Mouse (Mus musculus) forebrain, embryonic 10.5 days (tissue): ENCODE measurements around the gene Sh3bp5. TPM values are rescaled to one million over a fixed set of nuclear protein-coding genes. Genes with fewer than 3 reads are reported as not detected.

Experiments used
- DNase-seq: peaks from one replicate; pipeline ENCODE4 v3.0.0-alpha.2; 2017; ENCODE audit warnings: low spot score; ENCODE audit errors: extremely low spot score
- H3K27ac ChIP-seq: fragments of 300-500 bp; sonication (generic); 2 replicates; pipeline ENCODE4 v1.5.1; 2016; ENCODE audit warnings: mild to moderate bottlenecking
- H3K27me3 ChIP-seq: fragments of 300-500 bp; sonication (generic); 2 replicates; pipeline ENCODE4 v1.6.1; 2016; ENCODE audit warnings: mild to moderate bottlenecking; ENCODE audit not compliant: poor library complexity, severe bottlenecking
- H3K36me3 ChIP-seq: fragments of 300-500 bp; sonication (generic); replicated peaks from 2 replicates; pipeline ENCODE4 v1.6.1; 2016; ENCODE audit warnings: mild to moderate bottlenecking, moderate library complexity
- H3K4me1 ChIP-seq: fragments of 300-500 bp; sonication (generic); 2 replicates; pipeline ENCODE4 v1.6.1; 2016
- H3K4me3 ChIP-seq: fragments of 300-500 bp; sonication (generic); 2 replicates; pipeline ENCODE4 v1.5.1; 2016; ENCODE audit warnings: mild to moderate bottlenecking, moderate library complexity
- H3K9me3 ChIP-seq: fragments of 300-500 bp; sonication (generic); 2 replicates; pipeline ENCODE4 v1.6.1; 2016; ENCODE audit warnings: mild to moderate bottlenecking, moderate library complexity
- whole genome bisulfite sequencing: fragments of 180-500 bp; shearing (Covaris S2); methylation state at CpG from one replicate; pipeline ENCODE4 v1.1.7; 2016; 5-methylcytosine and 5-hydroxymethylcytosine counted together
- polyA plus RNA-seq: library from polyadenylated mRNA; unstranded; fragments of >200 nt; fragmentation: Nextera tagmentation; extraction: Ambion mirVana; gene quantifications from 2 replicates; pipeline ENCODE4 v1.2.1, GENCODE M21; 2016

Gene Sh3bp5
- polyA plus RNA-seq, 1 experiment from 2014 or later, result 17.6 TPM

- 0 out of 2 replicates have a peak, but pooled peaks cover 4% of the 10 kb centered on the region for H3K36me3 ChIP-seq
- H3K27ac ChIP-seq, result no peak overlapping the region
- H3K4me3 ChIP-seq, result no peak overlapping the region
- no peaks in the 10 kb centered on the region for H3K9me3 ChIP-seq
- DNase-seq, result no peak
- WGBS, result 83% methylated on average over 9 of the region's 9 CpGs
- H3K27me3 ChIP-seq, result no peaks in the 10 kb centered on the region
- peaks cover 36% of the 10 kb centered on the region for H3K4me1 ChIP-seq
These were observed 32.3 kb downstream of the Sh3bp5 start for GRCm38 (mm10) chr14:31403556-31403955.

- H3K9me3 ChIP-seq, result no peaks in the 10 kb centered on the region
- no peak overlapping the region for H3K27ac ChIP-seq
- 0 out of 2 replicates have a peak, but pooled peaks cover 4% of the 10 kb centered on the region for H3K36me3 ChIP-seq
- peaks cover 28% of the 10 kb centered on the region for H3K4me1 ChIP-seq
- 86% methylated on average over 5 of the region's 5 CpGs for WGBS
- no peaks in the 10 kb centered on the region for H3K27me3 ChIP-seq
- no peak for DNase-seq
- H3K4me3 ChIP-seq, result no peak overlapping the region
These were observed 33.2 kb downstream of the Sh3bp5 start for GRCm38 (mm10) chr14:31402693-31403092.

- Histone ChIP-seq H3K36me3 (0 out of 2 replicates have a peak, but pooled peaks cover 4% of the 10 kb centered on the region), H3K27me3 (no peaks in the 10 kb centered on the region), H3K9me3 (no peaks in the 10 kb centered on the region), H3K4me3 (no peak overlapping the region), H3K4me1 (peaks cover 21% of the 10 kb centered on the region; the same call in 1 of the 2 replicates), H3K27ac (no peak overlapping the region)
- no peak for DNase-seq
- WGBS, result 81% methylated on average over 6 of the region's 6 CpGs
These were observed 33.9 kb downstream of the Sh3bp5 start for GRCm38 (mm10) chr14:31401918-31402427.

- peaks cover 16% of the 10 kb centered on the region; the same call in 1 of the 2 replicates for H3K4me1 ChIP-seq
- no peak overlapping the region for H3K4me3 ChIP-seq
- no peaks in the 10 kb centered on the region for H3K36me3 ChIP-seq
- DNase-seq, result no peak
- 91% methylated on average over 11 of the region's 11 CpGs for WGBS
- no peaks in the 10 kb centered on the region for H3K27me3 ChIP-seq
- 0 out of 2 replicates have a peak overlapping the region, but pooled peaks have one; percentile 30 for H3K27ac ChIP-seq
- no peaks in the 10 kb centered on the region for H3K9me3 ChIP-seq
These were observed 35.0 kb downstream of the Sh3bp5 start for GRCm38 (mm10) chr14:31400896-31401295.

GRCm38 (mm10) chr14:31400246-31400645 lies 35.6 kb downstream of the Sh3bp5 start:
- no peak for DNase-seq
- WGBS, result 89% methylated on average over 7 of the region's 7 CpGs
- Histone ChIP-seq H3K4me1 (peaks cover 16% of the 10 kb centered on the region; the same call in 1 of the 2 replicates), H3K27ac (no peak overlapping the region), H3K36me3 (peaks cover 3% of the 10 kb centered on the region), H3K4me3 (no peak overlapping the region), H3K27me3 (no peaks in the 10 kb centered on the region), H3K9me3 (0 out of 2 replicates have a peak, but pooled peaks cover under 1% of the 10 kb centered on the region)

- Histone ChIP-seq H3K4me1 (peaks cover 16% of the 10 kb centered on the region; the same call in 1 of the 2 replicates), H3K4me3 (no peak overlapping the region), H3K9me3 (0 out of 2 replicates have a peak, but pooled peaks cover 4% of the 10 kb centered on the region), H3K27ac (no peak overlapping the region), H3K27me3 (no peaks in the 10 kb centered on the region), H3K36me3 (peaks cover 7% of the 10 kb centered on the region)
- 86% methylated on average over 3 of the region's 3 CpGs for WGBS
- no peak for DNase-seq
These were observed 36.6 kb downstream of the Sh3bp5 start for GRCm38 (mm10) chr14:31399271-31399670.

GRCm38 (mm10) chr14:31398819-31399218 lies 37.1 kb downstream of the Sh3bp5 start:
- no peaks in the 10 kb centered on the region for H3K27me3 ChIP-seq
- 0 out of 2 replicates have a peak, but pooled peaks cover 4% of the 10 kb centered on the region for H3K9me3 ChIP-seq
- no peak overlapping the region for H3K27ac ChIP-seq
- H3K4me1 ChIP-seq, result peaks cover 12% of the 10 kb centered on the region; the same call in 1 of the 2 replicates
- peaks cover 7% of the 10 kb centered on the region for H3K36me3 ChIP-seq
- no peak for DNase-seq
- H3K4me3 ChIP-seq, result no peak overlapping the region
- 92% methylated on average over 11 of the region's 11 CpGs for WGBS

GRCm38 (mm10) chr14:31397791-31398595 lies 37.9 kb downstream of the Sh3bp5 start:
- WGBS, result 92% methylated on average over 9 of the region's 9 CpGs
- H3K9me3 ChIP-seq, result 0 out of 2 replicates have a peak, but pooled peaks cover 4% of the 10 kb centered on the region
- 0 out of 2 replicates have a peak, but pooled peaks cover 8% of the 10 kb centered on the region for H3K4me1 ChIP-seq
- H3K27me3 ChIP-seq, result no peaks in the 10 kb centered on the region
- no peak overlapping the region for H3K4me3 ChIP-seq
- DNase-seq, result no peak
- H3K36me3 ChIP-seq, result peaks cover 7% of the 10 kb centered on the region
- no peak overlapping the region for H3K27ac ChIP-seq

GRCm38 (mm10) chr14:31397353-31397752 lies 38.5 kb downstream of the Sh3bp5 start:
- WGBS, result 89% methylated on average over 12 of the region's 12 CpGs
- Histone ChIP-seq H3K4me3 (no peak overlapping the region), H3K27ac (no peak overlapping the region), H3K9me3 (0 out of 2 replicates have a peak, but pooled peaks cover 4% of the 10 kb centered on the region), H3K4me1 (0 out of 2 replicates have a peak, but pooled peaks cover 5% of the 10 kb centered on the region), H3K27me3 (no peaks in the 10 kb centered on the region), H3K36me3 (peaks cover 7% of the 10 kb centered on the region)
- no peak for DNase-seq

- Histone ChIP-seq H3K9me3 (0 out of 2 replicates have a peak, but pooled peaks cover 4% of the 10 kb centered on the region), H3K27ac (no peak overlapping the region), H3K36me3 (peaks cover 7% of the 10 kb centered on the region), H3K4me3 (no peak overlapping the region), H3K4me1 (0 out of 2 replicates have a peak, but pooled peaks cover 4% of the 10 kb centered on the region), H3K27me3 (no peaks in the 10 kb centered on the region)
- 92% methylated on average over 2 of the region's 2 CpGs for WGBS
- DNase-seq, result no peak
These were observed 39.5 kb downstream of the Sh3bp5 start for GRCm38 (mm10) chr14:31396428-31396827.

GRCm38 (mm10) chr14:31395629-31396199 lies 40.2 kb downstream of the Sh3bp5 start:
- WGBS, result 92% methylated on average over 7 of the region's 7 CpGs
- Histone ChIP-seq H3K9me3 (0 out of 2 replicates have a peak, but pooled peaks cover 4% of the 10 kb centered on the region), H3K4me3 (no peak overlapping the region), H3K4me1 (0 out of 2 replicates have a peak, but pooled peaks cover 4% of the 10 kb centered on the region), H3K36me3 (peaks cover 7% of the 10 kb centered on the region), H3K27ac (no peak overlapping the region), H3K27me3 (no peaks in the 10 kb centered on the region)
- no peak for DNase-seq

- Histone ChIP-seq H3K9me3 (0 out of 2 replicates have a peak, but pooled peaks cover 4% of the 10 kb centered on the region), H3K4me1 (0 out of 2 replicates have a peak, but pooled peaks cover 4% of the 10 kb centered on the region), H3K4me3 (no peak overlapping the region), H3K36me3 (peaks cover 7% of the 10 kb centered on the region), H3K27ac (no peak overlapping the region), H3K27me3 (no peaks in the 10 kb centered on the region)
- DNase-seq, result no peak
- WGBS, result 92% methylated on average over 9 of the region's 9 CpGs
These were observed 40.9 kb downstream of the Sh3bp5 start for GRCm38 (mm10) chr14:31394822-31395532.
